Mouse (Mus musculus): ENCODE measurements at regions not wholly inside any gene's neighbourhood (a gene's known extent, or its start where the extent isn't known, plus 50 kb on each side); places are given as distances from the start of the nearest gene placed in this dataset.
"Not testable (repeated sequence)": the region's sequence is repeated elsewhere in the genome, so short reads cannot be mapped to it uniquely, and the experiment has no call there.

GRCm38 (mm10) chr9:12062488-12062887, 1157.9 kb upstream of the Cntn5 start:
- in situ Hi-C loops (cut with MboI, MseI): no loop called here

GRCm38 (mm10) chr9:12052429-12052828, 1147.9 kb upstream of the Cntn5 start:
- in situ Hi-C loops (cut with MboI, MseI): no loop called here

- in situ Hi-C loops (cut with MboI, MseI): no loop called here
Observed at GRCm38 (mm10) chr9:12015978-12016377, 1111.4 kb upstream of the Cntn5 start.

- in situ Hi-C loops (cut with MboI, MseI): no loop called here
Observed at GRCm38 (mm10) chr9:11998580-11998979, 1094.0 kb upstream of the Cntn5 start.

GRCm38 (mm10) chr9:11982102-11982882, 1077.7 kb upstream of the Cntn5 start:
- in situ Hi-C loops (cut with MboI, MseI): no loop called here

- in situ Hi-C loops (cut with MboI, MseI): not testable (repeated sequence)
Observed at GRCm38 (mm10) chr9:11940691-11941480, 1036.3 kb upstream of the Cntn5 start.

GRCm38 (mm10) chr9:11939851-11940560, 1035.4 kb upstream of the Cntn5 start:
- in situ Hi-C loops (cut with MboI, MseI): no loop called here

- in situ Hi-C loops (cut with MboI, MseI): no loop called here
Observed at GRCm38 (mm10) chr9:11925501-11925900, 1020.9 kb upstream of the Cntn5 start.

- in situ Hi-C loops (cut with MboI, MseI): loop anchor here (25.0 kb wide), 1 partner anchor 1264 kb away; no protein-coding TSS in a partner anchor
Observed at GRCm38 (mm10) chr9:11923591-11924355, 1019.2 kb upstream of the Cntn5 start.

GRCm38 (mm10) chr9:11920251-11920650, 1015.7 kb upstream of the Cntn5 start:
- in situ Hi-C loops (cut with MboI, MseI): loop anchor here (25.0 kb wide), 1 partner anchor 1267 kb away; no protein-coding TSS in a partner anchor

- in situ Hi-C loops (cut with MboI, MseI): no loop called here
Observed at GRCm38 (mm10) chr9:11898232-11898631, 993.7 kb upstream of the Cntn5 start.

- in situ Hi-C loops (cut with MboI, MseI): no loop called here
Observed at GRCm38 (mm10) chr9:11885784-11886183, 981.2 kb upstream of the Cntn5 start.

GRCm38 (mm10) chr9:11872059-11872458, 967.5 kb upstream of the Cntn5 start:
- in situ Hi-C loops (cut with MboI, MseI): no loop called here

- in situ Hi-C loops (cut with MboI, MseI): no loop called here
Observed at GRCm38 (mm10) chr9:11871489-11871888, 966.9 kb upstream of the Cntn5 start.

GRCm38 (mm10) chr9:11848692-11849091, 944.1 kb upstream of the Cntn5 start:
- in situ Hi-C loops (cut with MboI, MseI): not testable (repeated sequence)

All from T-helper 1 cell (primary cell).